ENCODE assay signal across 22 mouse cellular contexts in the genomic region with DNA sequence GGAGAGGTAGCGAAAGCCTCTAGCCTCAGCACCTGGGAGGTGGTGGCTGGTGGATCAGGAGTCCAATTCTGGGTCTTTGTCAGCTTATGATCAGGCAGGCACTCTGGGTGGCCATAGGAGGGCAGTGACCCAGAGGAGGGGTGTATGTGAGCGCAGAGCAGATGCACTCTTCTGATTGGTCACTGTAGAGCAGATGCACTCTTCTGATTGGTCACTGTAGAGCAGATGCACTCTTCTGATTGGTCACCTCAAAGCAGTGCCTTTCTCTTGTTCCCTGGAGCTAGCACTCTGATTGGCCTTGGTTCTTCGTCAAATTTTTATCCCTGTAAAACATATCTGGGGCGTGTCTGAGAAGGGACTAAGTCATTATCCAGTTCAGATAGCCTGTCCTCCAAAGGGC. TPM values are rescaled to one million over a fixed set of nuclear protein-coding genes. Genes with fewer than 3 reads are reported as not detected.
"Had no signal": no experiment of that assay in that cellular context is flagged by ENCODE, and none has a peak within 500 bp of the region (broad histone marks: within the 10 kb centered on the region; RNA-seq: fewer than 3 reads in every experiment).

No protein-coding gene starts in this region.

- H3K4me1 ChIP-seq: limb, embryonic 12.5 days; neural tube, embryonic 15.5 days; stomach, embryonic 15.5 days had no signal

- DNase-seq: kidney, adult 11 months; kidney, adult 9 months; kidney, postnatal 36 days; layer of hippocampus, adult 9-11 months; layer of hippocampus, postnatal 36 days; lung, embryonic 14.5 days; lung, postnatal 36 days; midbrain, embryonic 14.5 days; right cerebral cortex, postnatal 14 days; thymus, adult 18-20 months; thymus, postnatal 14 days had no signal

- H3K27ac ChIP-seq: kidney, postnatal 0 days; limb, embryonic 12.5 days; midbrain, embryonic 10.5 days; neural tube, embryonic 15.5 days; stomach, embryonic 15.5 days had no signal

- H3K9ac ChIP-seq: limb, embryonic 12.5 days; lung, embryonic 14.5 days; neural tube, embryonic 15.5 days; stomach, embryonic 15.5 days had no signal

- H3K27me3 ChIP-seq: limb, embryonic 12.5 days; neural tube, embryonic 15.5 days; stomach, embryonic 15.5 days had no signal

- H3K4me3 ChIP-seq: limb, embryonic 12.5 days; midbrain, embryonic 10.5 days; myocyte; neural tube, embryonic 15.5 days; stomach, embryonic 15.5 days had no signal

- H3K4me2 ChIP-seq: limb, embryonic 12.5 days; lung, embryonic 14.5 days; neural tube, embryonic 15.5 days; stomach, embryonic 15.5 days had no signal

- H3K36me3 ChIP-seq: limb, embryonic 12.5 days; midbrain, embryonic 10.5 days; neural tube, embryonic 15.5 days; stomach, embryonic 15.5 days had no signal

- H3K9me3 ChIP-seq: limb, embryonic 12.5 days; midbrain, embryonic 10.5 days; neural tube, embryonic 15.5 days; stomach, embryonic 15.5 days had no signal

RNA-seq across cellular contexts. Expression of a gene that starts 18.2 kb away (rescaled TPM):
- total RNA-seq: layer of hippocampus, adult 18-20 months; layer of hippocampus, postnatal 36 days; left cerebral cortex, adult 8-10 months; left cerebral cortex, postnatal 25 days; liver, adult 2 months had no signal
- polyA plus RNA-seq: limb, embryonic 12.5 days; liver, adult 2 months; lung, embryonic 14.5 days; midbrain, embryonic 10.5 days; midbrain, embryonic 14.5 days; neural tube, embryonic 11.5 days; neural tube, embryonic 15.5 days had no signal
